1 mouse cellular context compared by ENCODE assay signal in the genomic region with DNA sequence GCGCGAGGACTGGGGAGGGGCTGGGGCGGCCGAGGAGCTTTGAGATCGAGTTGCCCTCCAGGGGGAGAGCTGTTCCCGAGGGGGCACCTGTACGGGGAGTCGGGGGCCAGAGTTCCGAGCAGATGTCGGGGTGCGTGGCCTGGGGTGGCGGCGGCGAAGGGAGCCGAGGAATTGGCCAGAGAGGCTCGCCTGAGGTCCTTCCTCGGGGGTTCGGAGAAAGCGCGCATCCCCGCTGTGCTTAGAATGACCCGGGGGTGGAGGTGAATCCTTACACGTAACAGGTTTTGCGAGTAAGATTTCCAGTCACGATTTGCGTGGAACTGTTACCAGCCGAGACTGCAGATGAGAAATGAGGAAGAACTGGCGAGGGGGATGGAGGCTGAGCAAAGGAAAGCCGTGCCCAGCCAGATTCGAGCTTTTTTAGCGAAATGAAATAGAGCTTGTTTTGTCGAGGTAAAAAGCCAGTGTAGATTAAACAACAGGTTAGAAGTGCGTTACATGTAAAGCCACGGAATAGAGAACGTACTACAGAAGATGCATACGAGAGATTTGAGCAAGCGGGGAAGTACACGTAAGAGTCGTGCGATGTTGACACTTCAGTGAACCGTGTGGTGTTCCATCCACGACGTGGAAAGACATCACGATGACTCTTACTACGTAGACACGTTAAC.
TF ChIP-seq lines count a peak whose summit lies in the region.

No protein-coding gene starts in this region.

TF ChIP-seq in MEL, 35 proteins besides CTCF, POLR2A, EP300 and RAD21 (continued from another document):
- no peak for TF ChIP-seq GATA1 (IDR thresholded peaks at IDR 0.05; ENCODE audit: low read depth, low read length)
- peak; percentile 50; the same call in 1 of the 2 replicates for TF ChIP-seq TBP (IDR thresholded peaks at IDR 0.05; ENCODE audit: low read depth, low read length)
- peak; percentile 76; the same call in 1 of the 2 replicates for TF ChIP-seq SIN3A (IDR thresholded peaks at IDR 0.05; ENCODE audit: low read length)
- no peak for TF ChIP-seq KAT2A (conservative IDR thresholded peaks at IDR 0.05; ENCODE audit: low read depth, low read length)
- peak; percentile 78; the same call in 1 of the 2 replicates for TF ChIP-seq MAX (IDR thresholded peaks at IDR 0.05; ENCODE audit: low read length)
- no peak for TF ChIP-seq USF1 (IDR thresholded peaks at IDR 0.05; ENCODE audit: low read depth, low read length)
- TF ChIP-seq ZMIZ1 (IDR thresholded peaks at IDR 0.05; ENCODE audit: low read depth, low read length), result 0 out of 2 replicates have a peak, but pooled peaks have one; percentile 51
- peak; percentile 64; the same call in 1 of the 2 replicates for TF ChIP-seq MYC (IDR thresholded peaks at IDR 0.05; ENCODE audit: low read depth, low read length)
- TF ChIP-seq HCFC1 (IDR thresholded peaks at IDR 0.05; ENCODE audit: low read depth, low read length), result peak; percentile 51
- peak; percentile 45; the same call in 1 of the 2 replicates for TF ChIP-seq NELFE (IDR thresholded peaks at IDR 0.05; ENCODE audit: low read depth, low read length)
- 0 out of 2 replicates have a peak, but pooled peaks have one; percentile 6 for TF ChIP-seq ETS1 (IDR thresholded peaks at IDR 0.05; ENCODE audit: low read depth, low read length)
TF ChIP-seq in MEL: peak in this region for 13.
